Mouse (Mus musculus) MEL (cell line): ENCODE results near the gene Ntn3. TPM values are rescaled to one million over a fixed set of nuclear protein-coding genes. Genes with fewer than 3 reads are reported as not detected.

ENCODE experiments used
- DNase-seq: peaks from one replicate; pipeline ENCODE4 v3.0.0; 2011; ENCODE audit warnings: low read depth, low spot score
- H3K27ac ChIP-seq: 2 replicates; pipeline ENCODE4 v1.5.1; 2012; ENCODE audit warnings: low read depth, mild to moderate bottlenecking, control low read depth, low read length, moderate library complexity; ENCODE audit not compliant: control insufficient read depth
- H3K27me3 ChIP-seq, 2 experiments: fragments of 150-350 bp in 1 of 2; sonication (generic) in 1 of 2; 2 replicates each; pipeline ENCODE4 v1.6.1; 2012; ENCODE audit warnings: low read length in 2 of 2, mild to moderate bottlenecking in 2 of 2, improper control_type of control experiment in 1 of 2, moderate library complexity in 1 of 2; ENCODE audit not compliant: insufficient read depth in 2 of 2, control insufficient read depth in 1 of 2
- H3K36me3 ChIP-seq, 2 experiments: 2 replicates each; pipeline ENCODE4 v1.6.1; 2012 to 2014; ENCODE audit warnings: low read length in 2 of 2, improper control_type of control experiment in 1 of 2, inconsistent platforms in 1 of 2, mild to moderate bottlenecking in 1 of 2; ENCODE audit not compliant: insufficient read depth in 2 of 2, control insufficient read depth in 1 of 2
- H3K4me1 ChIP-seq, 2 experiments: fragments of 150-350 bp in 1 of 2; sonication (generic) in 1 of 2; 2 replicates each; pipeline ENCODE4 v1.6.1; 2012; ENCODE audit warnings: low read length in 2 of 2, improper control_type of control experiment in 1 of 2, mild to moderate bottlenecking in 1 of 2; ENCODE audit not compliant: insufficient read depth in 2 of 2, control insufficient read depth in 1 of 2
- H3K4me3 ChIP-seq, 2 experiments: fragments of 150-350 bp in 1 of 2; sonication (generic) in 1 of 2; 2 replicates each; pipeline ENCODE4 v1.5.1; 2012; ENCODE audit warnings: low read depth in 2 of 2, low read length in 2 of 2, mild to moderate bottlenecking in 2 of 2, moderate library complexity in 2 of 2, control low read depth in 1 of 2, improper control_type of control experiment in 1 of 2; ENCODE audit not compliant: control insufficient read depth in 1 of 2, insufficient read depth in 1 of 2
- H3K79me2 ChIP-seq: 2 replicates; pipeline ENCODE4 v1.6.1; 2012; ENCODE audit warnings: mild to moderate bottlenecking, low read length, moderate library complexity; ENCODE audit not compliant: control insufficient read depth, poor library complexity, insufficient read depth
- H3K9ac ChIP-seq: 2 replicates; pipeline ENCODE4 v1.6.1; 2012; ENCODE audit warnings: low read depth, mild to moderate bottlenecking, control low read depth, low read length, moderate library complexity; ENCODE audit not compliant: control insufficient read depth, poor library complexity, severe bottlenecking
- H3K9me3 ChIP-seq: fragments of 150-350 bp; sonication (generic); replicated peaks from 2 replicates; pipeline ENCODE4 v1.6.1; 2012; ENCODE audit warnings: mild to moderate bottlenecking, low read length, improper control_type of control experiment, moderate library complexity; ENCODE audit not compliant: insufficient read depth
- BHLHE40 ChIP-seq: IDR thresholded peaks from 2 replicates; pipeline ENCODE4 v1.6.1; 2012; ENCODE audit warnings: low read depth, mild to moderate bottlenecking, inconsistent platforms, low read length, improper control_type of control experiment, borderline replicate concordance
- CHD1 ChIP-seq: IDR thresholded peaks from 2 replicates; pipeline ENCODE4 v1.6.1; 2012; ENCODE audit warnings: low read depth, mild to moderate bottlenecking, inconsistent platforms, low read length, improper control_type of control experiment
- E2F4 ChIP-seq: IDR thresholded peaks from 2 replicates; pipeline ENCODE4 v1.6.1; 2011; ENCODE audit warnings: low read depth, low read length, improper control_type of control experiment, borderline replicate concordance
- ELF1 ChIP-seq: IDR thresholded peaks from 2 replicates; pipeline ENCODE4 v1.6.1; 2014; ENCODE audit warnings: low read depth, mild to moderate bottlenecking, inconsistent platforms, low read length, improper control_type of control experiment, moderate library complexity
- EP300 ChIP-seq, 2 experiments: IDR thresholded peaks; 2 replicates each; pipeline ENCODE4 v1.6.1; 2011; ENCODE audit warnings: improper control_type of control experiment in 2 of 2, low read length in 2 of 2, low read depth in 1 of 2, mild to moderate bottlenecking in 1 of 2
- ETS1 ChIP-seq: IDR thresholded peaks from 2 replicates; pipeline ENCODE4 v1.6.1; 2012; ENCODE audit warnings: low read depth, mild to moderate bottlenecking, inconsistent platforms, low read length, improper control_type of control experiment, moderate library complexity
- HCFC1 ChIP-seq: IDR thresholded peaks from 2 replicates; pipeline ENCODE4 v1.6.1; 2012; ENCODE audit warnings: low read depth, mild to moderate bottlenecking, inconsistent platforms, low read length, improper control_type of control experiment, moderate library complexity
- MAZ ChIP-seq: IDR thresholded peaks from 2 replicates; pipeline ENCODE4 v1.6.1; 2012; ENCODE audit warnings: low read depth, mild to moderate bottlenecking, inconsistent platforms, low read length, improper control_type of control experiment
- MXI1 ChIP-seq: IDR thresholded peaks from 2 replicates; pipeline ENCODE4 v1.6.1; 2011; ENCODE audit warnings: mild to moderate bottlenecking, low read depth, low read length, improper control_type of control experiment
- MYC ChIP-seq: IDR thresholded peaks from 2 replicates; pipeline ENCODE4 v1.6.1; 2011; ENCODE audit warnings: low read depth, mild to moderate bottlenecking, low read length, improper control_type of control experiment, moderate library complexity
- POLR2A ChIP-seq, 2 experiments: IDR thresholded peaks; 2 replicates each; pipeline ENCODE4 v1.6.1; 2011 to 2012; ENCODE audit warnings: low read length in 2 of 2, mild to moderate bottlenecking in 2 of 2, control low read depth in 1 of 2, improper control_type of control experiment in 1 of 2, low read depth in 1 of 2, moderate library complexity in 1 of 2; ENCODE audit not compliant: control insufficient read depth in 1 of 2, insufficient read depth in 1 of 2, poor library complexity in 1 of 2
- POLR2AphosphoS2 ChIP-seq: IDR thresholded peaks from 2 replicates; pipeline ENCODE4 v1.6.1; 2011; ENCODE audit warnings: low read length, improper control_type of control experiment
- POLR2AphosphoS5 ChIP-seq: IDR thresholded peaks from 2 replicates; pipeline ENCODE4 v1.6.1; 2012; ENCODE audit warnings: low read depth, borderline replicate concordance, mild to moderate bottlenecking, inconsistent platforms, low read length, moderate library complexity, mixed read lengths
- RAD21 ChIP-seq: IDR thresholded peaks from 2 replicates; pipeline ENCODE4 v1.6.1; 2011; ENCODE audit warnings: mild to moderate bottlenecking, low read depth, low read length, improper control_type of control experiment
- SIN3A ChIP-seq: IDR thresholded peaks from 2 replicates; pipeline ENCODE4 v1.6.1; 2012; ENCODE audit warnings: low read length, improper control_type of control experiment, inconsistent platforms
- TAL1 ChIP-seq: IDR thresholded peaks from 2 replicates; pipeline ENCODE4 v1.6.1; 2012; ENCODE audit warnings: mild to moderate bottlenecking, inconsistent platforms, low read length, moderate library complexity, mixed read lengths
- TBP ChIP-seq: IDR thresholded peaks from 2 replicates; pipeline ENCODE4 v1.8.0; 2011; ENCODE audit warnings: low read depth, low read length, improper control_type of control experiment
- TCF12 ChIP-seq: IDR thresholded peaks from 2 replicates; pipeline ENCODE4 v1.6.1; 2014; ENCODE audit warnings: low read depth, mild to moderate bottlenecking, inconsistent platforms, low read length, improper control_type of control experiment, moderate library complexity
- UBTF ChIP-seq: IDR thresholded peaks from 2 replicates; pipeline ENCODE4 v1.6.1; 2012; ENCODE audit warnings: low read depth, mild to moderate bottlenecking, inconsistent platforms, low read length, improper control_type of control experiment, moderate library complexity, borderline replicate concordance; ENCODE audit not compliant: insufficient read depth
- ZC3H11A ChIP-seq: IDR thresholded peaks from 2 replicates; pipeline ENCODE4 v1.6.1; 2012; ENCODE audit warnings: low read depth, mild to moderate bottlenecking, inconsistent platforms, low read length, improper control_type of control experiment
- ZMIZ1 ChIP-seq: IDR thresholded peaks from 2 replicates; pipeline ENCODE4 v1.6.1; 2012; ENCODE audit warnings: low read depth, mild to moderate bottlenecking, inconsistent platforms, low read length, improper control_type of control experiment, moderate library complexity
- polyA plus RNA-seq, 2 experiments: library from polyadenylated mRNA; stranded (reverse) in 1 of 2; unstranded in 1 of 2; fragments of >175 nt in 1 of 2; fragments of >200 nt in 1 of 2; gene quantifications; 2 replicates each; pipeline versions ENCODE4 v1.2.1 to v1.2.4; 2012; ENCODE audit warnings: low replicate concordance in 2 of 2, low read depth in 1 of 2; ENCODE audit not compliant: insufficient read length in 2 of 2, insufficient read depth in 1 of 2, missing spikeins in 1 of 2
- total RNA-seq: library from RNA; depleted of rRNA; stranded (reverse); fragments of 300-350 nt; gene quantifications from 2 replicates; pipeline ENCODE4 v1.2.3, GENCODE M21; 2012; rRNA removed

Ntn3 gene
- total RNA-seq (1.7 and 2.7 TPM in 2 replicates), polyA plus RNA-seq (1 to 10 TPM in 1 of 2 experiments, not detected in 1; 2.5 TPM)

DNA sequence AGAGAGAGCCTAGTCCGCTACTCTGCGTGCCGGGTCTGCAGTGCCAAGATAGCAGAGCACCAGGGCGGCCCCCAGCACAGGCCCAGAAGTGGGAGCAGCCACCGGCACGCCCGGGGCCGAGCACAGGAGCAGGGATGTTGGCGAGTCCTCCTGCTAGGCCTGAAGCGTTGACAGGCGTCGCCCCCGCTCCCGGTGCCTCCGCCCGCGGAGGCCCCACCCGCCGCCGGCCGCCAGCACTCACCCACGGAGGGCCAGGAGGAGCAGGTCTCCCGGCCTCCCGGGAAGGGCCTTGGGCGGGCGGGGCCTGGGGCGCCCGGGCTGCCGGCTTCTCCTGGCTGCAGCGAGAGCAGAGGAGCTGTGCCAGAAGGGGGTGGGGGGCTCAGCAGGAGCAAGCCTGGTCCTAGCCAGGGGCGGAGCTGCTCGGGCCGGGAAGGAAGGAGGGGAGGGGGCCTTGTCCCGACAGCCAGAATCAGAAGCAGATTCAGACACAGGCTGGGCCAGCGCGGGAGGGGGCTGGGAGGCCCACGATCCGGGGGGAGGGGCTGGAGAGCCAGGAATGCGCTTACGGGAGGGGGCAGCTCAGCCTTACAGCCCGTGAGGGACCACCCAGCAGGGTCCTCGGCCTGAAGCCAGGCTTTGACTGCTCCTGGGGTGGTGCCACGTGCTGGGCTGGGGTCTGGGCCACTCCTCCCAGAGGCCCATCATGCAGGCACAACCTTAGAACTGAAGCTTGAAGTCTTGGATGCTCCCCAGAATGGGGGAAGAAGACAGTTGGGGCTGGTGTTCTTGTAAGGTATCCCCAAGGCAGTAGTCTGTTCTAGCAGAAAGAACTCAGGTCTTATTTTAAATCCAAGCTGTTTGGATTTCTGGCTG is at the start of gene Ntn3:
Ntn3 (minus strand) TSS at position 489 of the 873 bp plus-strand sequence.
- H3K9me3 ChIP-seq: no peaks in the 10 kb centered on the region
- TF ChIP-seq ELF1 (no peak), POLR2AphosphoS5 (no peak), SIN3A (peak; percentile 49), MAZ (peak; percentile 75; the same call in 1 of the 2 replicates), MYC (no peak), POLR2AphosphoS2 (peak; percentile 66; the same call in 1 of the 2 replicates), POLR2A (IDR thresholded peaks at IDR 0.05; ENCODE audit: control insufficient read depth in 1 of 2, insufficient read depth in 1 of 2, low read depth in 1 of 2, low read length in 2 of 2, poor library complexity in 1 of 2) (peak in 1 of 2 experiments; percentile 50; a peak in 3 of 4 replicates), TAL1 (peak; percentile 77), RAD21 (no peak), ZMIZ1 (no peak), ZC3H11A (no peak), TBP (no peak), ETS1 (no peak), CHD1 (no peak), MXI1 (0 out of 2 replicates have a peak, but pooled peaks have one; percentile 0), BHLHE40 (no peak), UBTF (0 out of 2 replicates have a peak, but pooled peaks have one; percentile 40), EP300 (IDR thresholded peaks at IDR 0.05; ENCODE audit: low read depth in 1 of 2, low read length in 2 of 2) (peak in 1 of 2 experiments; percentile 48; a peak in 1 of 4 replicates), TCF12 (peak; percentile 58; the same call in 1 of the 2 replicates), E2F4 (no peak), HCFC1 (0 out of 2 replicates have a peak, but pooled peaks have one; percentile 8)
- peaks cover 31% of the 10 kb centered on the region for H3K79me2 ChIP-seq
- H3K4me3 ChIP-seq: peak within 1 kb of the TSS; percentile 49 to 63
- H3K27me3 ChIP-seq: no peaks in the 10 kb centered on the region
- peaks cover 0 to 34% of the 10 kb centered on the region in 2 experiments; a peak in 3 of 4 replicates for H3K4me1 ChIP-seq
- peak within 1 kb of the TSS; percentile 93 for H3K9ac ChIP-seq
- peak; percentile 76 for DNase-seq
- H3K27ac ChIP-seq: peak within 1 kb of the TSS; percentile 56
- peaks cover 0 to 17% of the 10 kb centered on the region in 2 experiments; a peak in 2 of 4 replicates for H3K36me3 ChIP-seq
